Mouse (Mus musculus) cortical plate, adult 2 months (tissue): ENCODE results near the gene Enkur.

ENCODE experiments used
- CTCF ChIP-seq: fragments of 200-500 bp; IDR thresholded peaks from 2 replicates; pipeline ENCODE4 v1.5.1; 2011; ENCODE audit warnings: mild to moderate bottlenecking, control low read depth, low read length; ENCODE audit not compliant: insufficient read depth; ENCODE audit errors: extremely low read depth
- POLR2A ChIP-seq: fragments of 200-500 bp; IDR thresholded peaks from 2 replicates; pipeline ENCODE4 v1.6.1; 2011; ENCODE audit warnings: mild to moderate bottlenecking, low read length, control low read depth; ENCODE audit not compliant: insufficient read depth; ENCODE audit errors: extremely low read depth

DNA sequence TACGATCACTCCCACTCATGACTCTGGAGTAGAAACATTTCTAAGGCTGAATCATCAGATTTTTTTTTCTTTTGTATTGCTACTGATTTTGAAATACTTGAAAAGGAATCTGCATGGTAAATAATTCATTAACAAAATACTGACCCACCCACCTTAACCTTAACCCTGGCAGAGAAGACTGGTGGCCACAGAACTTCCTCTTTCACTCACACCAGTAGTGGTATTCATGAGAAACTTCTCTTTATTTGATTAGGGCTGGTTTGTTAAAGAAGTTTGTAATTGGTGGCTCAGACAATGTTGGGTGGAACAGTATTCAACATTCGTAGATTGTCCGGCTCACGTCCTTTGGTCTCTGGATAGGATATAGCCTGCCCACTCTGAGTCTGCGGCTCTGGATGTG lies 26.0 kb downstream of the Enkur start:
- no peak for TF ChIP-seq CTCF
- no peak for TF ChIP-seq POLR2A
